Mouse (Mus musculus): ENCODE results near the gene Brpf3.

DNA sequence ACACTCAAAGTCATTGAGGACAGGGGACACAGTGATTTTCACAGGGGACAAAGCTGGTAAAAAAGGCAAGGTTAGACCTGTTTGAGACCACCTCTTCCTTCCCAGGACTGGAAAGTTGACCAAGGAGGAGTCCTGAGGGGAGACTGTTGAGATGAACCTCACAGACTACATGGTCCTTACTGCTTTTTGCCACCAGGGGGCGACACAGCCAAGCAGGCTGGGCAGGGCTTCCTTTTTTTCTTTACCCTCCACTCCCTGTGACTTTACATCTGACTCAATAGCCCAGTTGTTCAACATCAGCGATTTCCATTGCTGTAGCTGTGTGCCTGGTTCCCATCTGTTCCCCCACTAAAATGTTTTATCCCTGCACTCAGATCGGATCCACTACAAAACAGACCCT lies 39.0 kb upstream of the Brpf3 start:
- peak; percentile 88 for TF ChIP-seq CTCF (IDR thresholded peaks at IDR 0.05; ENCODE audit: low read depth, low read length)
- no peak for TF ChIP-seq POLR2A (IDR thresholded peaks at IDR 0.05; ENCODE audit: borderline replicate concordance, low read depth, low read length)
